Mouse (Mus musculus): ENCODE measurements at regions not wholly inside any gene's neighbourhood (a gene's known extent, or its start where the extent isn't known, plus 50 kb on each side); places are given as distances from the start of the nearest gene placed in this dataset.

- TF ChIP-seq ZNF384 (IDR thresholded peaks at IDR 0.05; ENCODE audit: low read depth, low read length), result no peak
- no peak for TF ChIP-seq CHD2 (IDR thresholded peaks at IDR 0.05; ENCODE audit: low read depth, low read length)
Measured at GRCm38 (mm10) chr16:73259283-73259682, 951.2 kb downstream of the Robo1 start.

Data from ES-E14 (cell line).